Mouse (Mus musculus) lung, postnatal 0 days (tissue): ENCODE data around the gene Hk1. TPM values are rescaled to one million over a fixed set of nuclear protein-coding genes. Genes with fewer than 3 reads are reported as not detected.
A peak's percentile ranks its signal among the peaks of the same experiment; 100 is the strongest.

Experiments
- ATAC-seq: fragments of 200-750 bp; cut with Nextera tagmentation; 2 replicates; pipeline ENCODE4 v1.8.0; 2017; ENCODE audit warnings: moderate library complexity
- DNase-seq: peaks from one replicate; pipeline ENCODE4 v3.0.0-alpha.2; 2016; ENCODE audit warnings: low spot score
- H3K27ac ChIP-seq: fragments of 300-500 bp; sonication (generic); 2 replicates; pipeline ENCODE4 v1.5.1; 2014; ENCODE audit warnings: antibody characterized with exemption, mild to moderate bottlenecking, low read length, mixed read lengths
- H3K27me3 ChIP-seq: fragments of 300-500 bp; sonication (generic); replicated peaks from 2 replicates; pipeline ENCODE4 v1.6.1; 2014; ENCODE audit warnings: low read length, mixed read lengths; ENCODE audit not compliant: insufficient read depth
- H3K36me3 ChIP-seq: fragments of 300-500 bp; sonication (generic); 2 replicates; pipeline ENCODE4 v1.6.1; 2014; ENCODE audit warnings: low read length, mixed read lengths; ENCODE audit not compliant: insufficient read depth
- H3K4me1 ChIP-seq: fragments of 300-500 bp; sonication (generic); 2 replicates; pipeline ENCODE4 v1.6.1; 2014; ENCODE audit warnings: antibody characterized with exemption, low read depth, low read length, mixed read lengths; ENCODE audit not compliant: insufficient read depth
- H3K4me2 ChIP-seq: fragments of 300-500 bp; sonication (generic); replicated peaks from 2 replicates; pipeline ENCODE4 v1.6.1; 2014; ENCODE audit warnings: low read depth, mild to moderate bottlenecking, low read length, moderate library complexity, mixed read lengths
- H3K4me3 ChIP-seq: fragments of 300-500 bp; sonication (generic); 2 replicates; pipeline ENCODE4 v1.5.1; 2014; ENCODE audit warnings: low read depth, low read length
- H3K9ac ChIP-seq: fragments of 300-500 bp; sonication (generic); replicated peaks from 2 replicates; pipeline ENCODE4 v1.6.1; 2014; ENCODE audit warnings: low read depth, mild to moderate bottlenecking
- H3K9me3 ChIP-seq: fragments of 300-500 bp; sonication (generic); 2 replicates; pipeline ENCODE4 v1.6.1; 2016; ENCODE audit warnings: low read length, mixed read lengths
- CTCF ChIP-seq: IDR thresholded peaks from 2 replicates; pipeline ENCODE4 v1.5.1; 2016; ENCODE audit warnings: antibody characterized with exemption, mild to moderate bottlenecking
- EP300 ChIP-seq: IDR thresholded peaks from 2 replicates; pipeline ENCODE4 v1.6.1; 2016; ENCODE audit warnings: antibody characterized with exemption, mild to moderate bottlenecking, control low read depth
- WGBS: fragments of 180-500 bp; shearing (Covaris S2); extraction: QIAGEN DNeasy Blood & Tissue Kit; methylation state at CpG from one replicate; pipeline ENCODE4 v1.1.7; 2014; 5-methylcytosine and 5-hydroxymethylcytosine counted together
- polyA plus RNA-seq: library from polyadenylated mRNA; unstranded; fragments of >200 nt; fragmentation: Nextera tagmentation; extraction: Ambion mirVana; gene quantifications from 2 replicates; pipeline ENCODE4 v1.2.1, GENCODE M21; 2015

Gene Hk1
- polyA plus RNA-seq, 1 experiment from 2014 or later = 25.8 TPM

DNA sequence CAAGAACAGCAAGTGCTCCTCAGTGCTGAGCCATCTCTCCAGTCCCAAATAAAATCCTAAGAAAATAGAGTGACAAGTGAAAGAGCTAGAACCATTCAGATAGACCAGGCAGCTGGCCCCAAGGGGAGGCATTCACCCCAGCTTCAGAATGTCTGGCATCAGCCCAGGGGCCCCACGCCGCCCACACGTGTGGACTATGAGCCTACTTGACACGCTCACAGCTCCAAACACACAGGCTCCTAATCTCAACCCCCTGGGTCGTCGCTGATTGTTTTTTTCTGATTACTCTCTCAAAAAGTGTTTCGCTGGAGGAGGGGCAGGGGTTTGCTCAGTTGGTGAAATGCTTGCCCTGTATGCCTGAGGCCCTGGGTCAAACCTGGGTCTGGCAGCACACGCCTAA is 63.2 kb downstream of the Hk1 start:
- no peak overlapping the region for H3K4me2 ChIP-seq
- no peak for ATAC-seq
- TF ChIP-seq CTCF (no peak), EP300 (no peak)
- H3K9ac ChIP-seq = no peak overlapping the region
- H3K4me1 ChIP-seq = 0 out of 2 replicates have a peak, but pooled peaks cover 3% of the 10 kb centered on the region
- no peak overlapping the region for H3K4me3 ChIP-seq
- WGBS = 61% methylated on average over 8 of the region's 8 CpGs
- H3K9me3 ChIP-seq = no peaks in the 10 kb centered on the region
- no peak for DNase-seq
- no peaks in the 10 kb centered on the region for H3K27me3 ChIP-seq
- H3K27ac ChIP-seq = no peak overlapping the region
- no peaks in the 10 kb centered on the region for H3K36me3 ChIP-seq

DNA sequence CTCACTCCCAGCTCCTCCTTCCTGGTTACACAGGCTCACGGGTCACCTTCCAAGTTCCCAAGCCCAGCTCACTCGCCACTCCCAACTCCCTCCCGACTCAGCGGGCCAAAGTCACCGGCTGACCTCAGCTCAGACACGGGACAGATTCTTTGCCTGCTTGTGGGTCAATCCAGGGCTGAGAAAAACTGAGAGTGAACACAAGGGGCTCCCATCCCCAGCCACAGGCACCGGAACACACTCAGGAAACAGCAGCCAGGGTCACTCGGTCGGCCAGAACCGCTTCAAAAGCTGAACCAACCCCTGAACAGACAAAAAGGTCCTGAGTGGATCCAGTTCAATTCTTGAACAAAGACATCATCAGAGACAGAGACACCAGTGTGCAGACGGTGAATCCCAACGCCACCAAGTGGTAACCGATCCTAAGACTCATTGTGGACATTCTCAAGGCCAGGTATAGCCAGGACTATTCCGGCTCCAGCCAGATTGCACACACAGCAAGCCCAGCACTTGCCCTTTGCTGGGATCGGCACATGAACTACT is 65.8 kb downstream of the Hk1 start:
- H3K4me2 ChIP-seq = no peak overlapping the region
- no peaks in the 10 kb centered on the region for H3K9me3 ChIP-seq
- H3K4me3 ChIP-seq = no peak overlapping the region
- WGBS = 51% methylated on average over 15 of the region's 15 CpGs
- H3K36me3 ChIP-seq = no peaks in the 10 kb centered on the region
- no peak for DNase-seq
- no peak overlapping the region for H3K9ac ChIP-seq
- H3K27ac ChIP-seq = no peak overlapping the region
- no peak for TF ChIP-seq CTCF
- no peak for TF ChIP-seq EP300
- no peak for ATAC-seq
- no peaks in the 10 kb centered on the region for H3K27me3 ChIP-seq
- H3K4me1 ChIP-seq = 0 out of 2 replicates have a peak, but pooled peaks cover 3% of the 10 kb centered on the region

DNA sequence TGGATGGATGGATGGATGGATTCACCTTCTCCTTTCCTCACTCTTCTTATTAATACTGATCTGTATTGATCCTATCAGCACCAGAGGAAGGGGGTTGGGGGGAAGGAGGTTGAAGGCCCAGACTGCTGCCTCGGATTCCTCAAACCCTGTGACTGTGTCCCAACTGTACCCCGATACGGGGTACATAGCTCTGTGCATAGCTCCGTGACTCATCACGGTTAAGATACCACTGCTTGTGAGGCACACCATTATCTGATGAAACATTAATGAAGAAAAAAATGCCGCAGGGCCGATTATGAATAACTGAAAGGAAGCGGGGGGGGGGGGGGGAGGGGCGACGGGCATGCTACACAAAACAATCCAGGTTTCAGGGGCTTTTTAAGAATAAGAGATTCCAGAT is 66.6 kb downstream of the Hk1 start:
- no peaks in the 10 kb centered on the region for H3K27me3 ChIP-seq
- H3K4me3 ChIP-seq = no peak overlapping the region
- H3K36me3 ChIP-seq = no peaks in the 10 kb centered on the region
- H3K9ac ChIP-seq = no peak overlapping the region
- no peak for ATAC-seq
- no peaks in the 10 kb centered on the region for H3K9me3 ChIP-seq
- WGBS = 78% methylated on average over 7 of the region's 10 CpGs
- no peak for DNase-seq
- TF ChIP-seq CTCF = no peak
- no peak for TF ChIP-seq EP300
- 0 out of 2 replicates have a peak, but pooled peaks cover 3% of the 10 kb centered on the region for H3K4me1 ChIP-seq
- H3K27ac ChIP-seq = no peak overlapping the region
- H3K4me2 ChIP-seq = no peak overlapping the region

DNA sequence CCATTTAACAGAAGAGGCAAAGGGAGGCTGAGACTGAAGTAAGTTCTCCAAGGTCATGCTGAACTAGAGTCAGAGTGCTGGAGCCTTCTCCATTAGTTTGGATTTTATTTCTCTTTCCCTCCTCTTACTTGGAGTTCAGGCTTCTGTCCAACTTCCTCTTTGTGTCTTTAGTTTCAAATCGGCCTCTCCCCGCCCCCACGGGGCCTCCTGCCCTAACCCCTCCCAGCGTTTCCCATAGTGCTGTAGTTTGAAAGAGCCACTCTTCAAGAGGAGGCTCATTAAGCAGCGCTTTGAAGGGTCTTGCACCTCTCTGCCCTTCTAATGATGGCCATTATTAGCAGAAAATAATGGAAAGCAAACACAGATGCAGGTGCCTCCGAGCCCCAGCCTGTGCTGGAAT is 68.2 kb downstream of the Hk1 start:
- Histone ChIP-seq H3K4me3 (no peak overlapping the region), H3K27ac (peak overlapping the region; percentile 15; the same call in 1 of the 2 replicates), H3K9me3 (no peaks in the 10 kb centered on the region), H3K4me2 (no peak overlapping the region; the same call in 1 of the 2 replicates), H3K36me3 (no peaks in the 10 kb centered on the region), H3K4me1 (0 out of 2 replicates have a peak, but pooled peaks cover 3% of the 10 kb centered on the region), H3K9ac (no peak overlapping the region), H3K27me3 (no peaks in the 10 kb centered on the region)
- WGBS = 19% methylated on average over 6 of the region's 6 CpGs
- TF ChIP-seq CTCF = no peak
- TF ChIP-seq EP300 = no peak
- peak; percentile 43; the same call in 1 of the 2 replicates for ATAC-seq
- peak; percentile 65 for DNase-seq

DNA sequence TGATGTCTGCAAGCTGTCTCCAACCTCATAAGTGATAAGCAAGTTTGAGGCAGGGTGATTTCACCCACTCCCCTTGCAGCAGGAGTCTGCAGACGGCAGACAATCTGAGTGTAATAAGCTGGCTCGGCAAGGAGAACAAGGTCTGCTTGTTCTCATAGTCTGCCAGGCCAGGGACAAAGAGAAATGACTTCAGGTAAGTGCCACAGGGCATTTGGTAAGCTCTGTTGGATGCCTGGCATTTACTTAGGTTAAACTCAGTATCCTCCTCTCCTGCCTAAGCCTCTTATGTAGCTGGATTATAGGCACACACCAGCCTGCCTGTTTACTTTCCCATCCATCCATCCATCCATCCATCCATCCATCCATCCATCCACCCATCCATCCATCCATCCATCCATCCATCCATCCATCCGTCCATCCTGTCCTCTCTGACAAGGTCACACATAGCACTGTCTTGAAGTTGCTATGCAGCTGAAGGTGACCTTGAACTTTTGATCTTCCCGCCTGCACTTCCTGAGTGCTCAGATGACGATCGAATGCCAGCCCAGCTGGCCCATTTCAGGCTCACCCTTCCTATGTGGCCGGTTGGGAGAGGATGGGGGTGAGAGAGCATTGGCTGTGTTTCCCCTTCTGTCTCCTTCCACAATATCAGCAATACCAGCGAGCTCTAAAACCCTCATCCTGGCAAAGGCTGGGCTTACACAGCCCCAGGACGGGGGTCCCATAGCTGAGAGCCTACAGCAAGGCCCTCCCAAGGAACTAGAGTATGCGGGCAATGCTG is 69.3 kb downstream of the Hk1 start:
- no peak overlapping the region for H3K4me3 ChIP-seq

DNA sequence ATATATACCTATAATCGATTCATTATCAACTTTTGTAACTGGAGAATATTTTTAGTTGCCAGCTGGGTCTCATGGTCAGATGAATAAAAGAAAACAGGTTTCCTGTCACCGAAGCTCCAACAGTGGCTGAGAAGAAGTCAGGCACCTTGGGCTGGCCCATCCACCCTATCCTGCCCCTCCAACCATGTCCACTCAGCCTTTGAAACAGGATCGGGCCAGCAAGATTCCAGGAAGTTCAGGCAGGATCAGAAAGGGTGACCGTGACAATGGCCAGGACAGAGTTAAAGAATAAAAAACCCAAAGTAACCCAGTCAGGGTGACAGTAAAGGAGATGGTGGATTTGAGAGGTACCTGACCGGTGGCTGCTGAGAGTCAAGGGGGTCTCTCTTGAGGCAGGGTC is 70.1 kb downstream of the Hk1 start:
- Histone ChIP-seq H3K9ac (no peak overlapping the region), H3K4me2 (no peak overlapping the region), H3K27me3 (no peaks in the 10 kb centered on the region), H3K4me1 (0 out of 2 replicates have a peak, but pooled peaks cover 3% of the 10 kb centered on the region), H3K36me3 (no peaks in the 10 kb centered on the region), H3K27ac (no peak overlapping the region), H3K4me3 (no peak overlapping the region), H3K9me3 (no peaks in the 10 kb centered on the region)
- DNase-seq (no peak), ATAC-seq (no peak)
- 95% methylated on average over 5 of the region's 5 CpGs for WGBS
- no peak for TF ChIP-seq CTCF
- no peak for TF ChIP-seq EP300

More for the DNA sequence above, 69.3 kb downstream of the Hk1 start:
- no peaks in the 10 kb centered on the region for H3K27me3 ChIP-seq
- H3K9ac ChIP-seq = no peak overlapping the region
- no peak for DNase-seq
- H3K36me3 ChIP-seq = no peaks in the 10 kb centered on the region
- WGBS = 55% methylated on average over 10 of the region's 10 CpGs
- 0 out of 2 replicates have a peak, but pooled peaks cover 3% of the 10 kb centered on the region for H3K4me1 ChIP-seq
- no peaks in the 10 kb centered on the region for H3K9me3 ChIP-seq
- no peak for ATAC-seq
- no peak overlapping the region for H3K4me2 ChIP-seq
- TF ChIP-seq EP300 = no peak
- H3K27ac ChIP-seq = no peak overlapping the region
